Mouse (Mus musculus): ENCODE results near the gene Slc12a8. TPM values are rescaled to one million over a fixed set of nuclear protein-coding genes. Genes with fewer than 3 reads are reported as not detected.

Gene Slc12a8
- polyA plus RNA-seq, 1 experiment from 2014 or later = 4.0 TPM

GRCm38 (mm10) chr16:33580736-33581241 is 63.7 kb downstream of the Slc12a8 start:
- Histone ChIP-seq H3K9me3 (ENCODE audit: control insufficient read depth, low read length) (no peaks in the 10 kb centered on the region), H3K36me3 (ENCODE audit: control insufficient read depth, insufficient read depth, low read length) (no peaks in the 10 kb centered on the region), H3K27ac (replicated peaks) (peak overlapping the region; percentile 77), H3K4me3 (ENCODE audit: low read depth, low read length) (no peak overlapping the region), H3K4me1 (replicated peaks; ENCODE audit: control insufficient read depth, insufficient read depth) (peaks cover 9% of the 10 kb centered on the region; the same call in 1 of the 2 replicates), H3K9ac (ENCODE audit: low read length) (no peak overlapping the region), H3K4me2 (replicated peaks; ENCODE audit: low read depth) (no peak overlapping the region), H3K27me3 (ENCODE audit: control insufficient read depth, insufficient read depth, low read length) (no peaks in the 10 kb centered on the region)
- no peak for TF ChIP-seq CTCF (IDR thresholded peaks at IDR 0.05; ENCODE audit: low read depth)
- no peak for TF ChIP-seq EP300 (optimal IDR thresholded peaks at IDR 0.05)
- ATAC-seq (ENCODE audit: low FRiP score, low TSS enrichment) (peak; percentile 33; the same call in 1 of the 2 replicates), DNase-seq (ENCODE audit: low spot score) (no peak)

DNA sequence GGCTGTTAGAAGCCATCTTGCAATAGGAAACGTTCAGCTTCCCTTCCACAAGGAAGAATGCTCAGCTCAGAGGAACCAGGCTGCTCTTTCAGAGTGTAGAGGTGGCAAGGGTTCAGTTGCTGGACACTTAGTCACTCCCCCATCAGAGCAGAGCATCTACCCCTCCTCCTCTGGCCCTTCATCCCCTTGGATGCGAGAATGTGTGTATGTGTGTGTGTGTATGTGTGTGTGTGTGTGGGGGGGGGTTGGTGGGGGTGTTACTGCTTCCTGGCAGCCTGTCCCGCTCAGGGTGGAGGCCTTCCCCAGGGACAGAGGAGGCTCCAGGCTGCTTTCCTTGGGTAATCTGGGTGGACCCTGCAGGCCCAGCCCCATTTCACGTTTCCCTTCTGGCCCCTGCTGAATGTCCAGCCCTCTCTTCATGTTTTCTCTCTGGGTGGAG is 64.6 kb downstream of the Slc12a8 start:
- peak; percentile 32 for DNase-seq (ENCODE audit: low spot score)
- Histone ChIP-seq H3K4me1 (replicated peaks; ENCODE audit: control insufficient read depth, insufficient read depth) (peaks cover 9% of the 10 kb centered on the region; the same call in 1 of the 2 replicates), H3K36me3 (ENCODE audit: control insufficient read depth, insufficient read depth, low read length) (no peaks in the 10 kb centered on the region), H3K27ac (replicated peaks) (peak overlapping the region; percentile 74), H3K9ac (ENCODE audit: low read length) (no peak overlapping the region), H3K27me3 (ENCODE audit: control insufficient read depth, insufficient read depth, low read length) (no peaks in the 10 kb centered on the region), H3K4me2 (replicated peaks; ENCODE audit: low read depth) (no peak overlapping the region), H3K4me3 (ENCODE audit: low read depth, low read length) (no peak overlapping the region), H3K9me3 (ENCODE audit: control insufficient read depth, low read length) (no peaks in the 10 kb centered on the region)
- TF ChIP-seq EP300 (optimal IDR thresholded peaks at IDR 0.05) (peak; percentile 35), CTCF (IDR thresholded peaks at IDR 0.05; ENCODE audit: low read depth) (no peak)
- WGBS = 40% methylated on average over 4 of the region's 4 CpGs
- ATAC-seq (ENCODE audit: low FRiP score, low TSS enrichment) = peak; percentile 62; the same call in 1 of the 2 replicates

GRCm38 (mm10) chr16:33582495-33582894 is 65.4 kb downstream of the Slc12a8 start:
- ATAC-seq (ENCODE audit: low FRiP score, low TSS enrichment) (no peak), DNase-seq (ENCODE audit: low spot score) (no peak)
- H3K4me3 ChIP-seq (ENCODE audit: low read depth, low read length) = no peak overlapping the region
- H3K9ac ChIP-seq (ENCODE audit: low read length) = no peak overlapping the region
- H3K27me3 ChIP-seq (ENCODE audit: control insufficient read depth, insufficient read depth, low read length) = no peaks in the 10 kb centered on the region
- no peaks in the 10 kb centered on the region for H3K36me3 ChIP-seq (ENCODE audit: control insufficient read depth, insufficient read depth, low read length)
- no peaks in the 10 kb centered on the region for H3K9me3 ChIP-seq (ENCODE audit: control insufficient read depth, low read length)
- no peak for TF ChIP-seq EP300 (optimal IDR thresholded peaks at IDR 0.05)
- TF ChIP-seq CTCF (IDR thresholded peaks at IDR 0.05; ENCODE audit: low read depth) = no peak
- H3K4me1 ChIP-seq (replicated peaks; ENCODE audit: control insufficient read depth, insufficient read depth) = peaks cover 9% of the 10 kb centered on the region; the same call in 1 of the 2 replicates
- no peak overlapping the region for H3K4me2 ChIP-seq (replicated peaks; ENCODE audit: low read depth)
- WGBS = 78% methylated on average over 8 of the region's 8 CpGs
- H3K27ac ChIP-seq (replicated peaks) = peak overlapping the region; percentile 74

DNA sequence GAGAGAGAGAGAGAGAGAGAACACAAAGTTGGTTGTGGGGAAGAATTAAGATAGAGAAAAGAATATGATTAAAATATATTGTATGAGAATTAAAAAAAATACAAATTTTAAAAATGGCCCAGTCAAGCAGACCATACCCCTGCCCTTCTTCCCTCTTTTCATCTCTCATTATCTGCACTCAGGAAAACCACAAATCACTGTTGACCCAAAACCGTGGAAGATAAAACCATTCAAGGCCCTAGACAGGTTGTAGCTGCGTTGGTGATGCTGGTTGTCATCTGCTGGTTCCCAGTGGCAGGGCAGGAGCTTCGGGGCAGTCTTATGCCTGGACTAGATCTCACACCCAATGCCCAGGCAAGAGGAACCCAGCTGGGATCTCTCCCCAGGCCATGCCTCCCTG is 66.2 kb downstream of the Slc12a8 start:
- H3K27me3 ChIP-seq (ENCODE audit: control insufficient read depth, insufficient read depth, low read length) = no peaks in the 10 kb centered on the region
- peaks cover 9% of the 10 kb centered on the region; the same call in 1 of the 2 replicates for H3K4me1 ChIP-seq (replicated peaks; ENCODE audit: control insufficient read depth, insufficient read depth)

DNA sequence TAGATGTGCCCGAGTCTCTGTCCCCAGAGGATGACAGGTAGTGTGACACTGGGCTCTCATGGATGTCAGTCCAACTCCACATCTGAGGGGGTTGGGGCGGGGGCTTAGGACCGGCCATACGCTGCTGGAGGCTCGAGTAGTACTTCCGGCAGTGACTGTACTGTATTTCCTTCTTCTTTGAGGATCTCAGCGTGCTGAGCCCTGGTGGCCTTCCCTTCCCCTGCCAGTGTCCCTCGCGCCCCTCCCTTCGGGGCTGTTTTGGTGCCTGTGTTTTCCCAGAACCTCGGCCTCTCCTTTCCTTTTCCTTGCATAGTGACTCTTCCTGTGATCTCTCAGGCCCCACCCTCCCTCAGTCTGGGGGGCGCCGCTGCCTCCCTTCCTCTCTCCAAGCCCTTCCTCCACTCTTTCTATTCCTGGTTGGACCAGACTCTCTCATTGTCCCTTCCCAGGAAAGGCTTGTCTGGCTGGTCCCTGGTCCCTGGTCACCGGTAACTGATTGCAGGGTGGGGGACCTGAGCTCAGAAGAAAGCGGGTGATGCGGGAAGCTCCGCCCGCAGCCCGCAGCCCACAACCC is 66.8 kb downstream of the Slc12a8 start:
- peak overlapping the region; percentile 50 for H3K9ac ChIP-seq (ENCODE audit: low read length)
- TF ChIP-seq EP300 (optimal IDR thresholded peaks at IDR 0.05) = no peak
- no peak for TF ChIP-seq CTCF (IDR thresholded peaks at IDR 0.05; ENCODE audit: low read depth)
- peak overlapping the region; percentile 90 for H3K27ac ChIP-seq (replicated peaks)
- H3K4me2 ChIP-seq (replicated peaks; ENCODE audit: low read depth) = peak overlapping the region; percentile 35
- H3K4me3 ChIP-seq (ENCODE audit: low read depth, low read length) = 0 out of 2 replicates have a peak overlapping the region, but pooled peaks have one; percentile 6
- 24% methylated on average over 19 of the region's 19 CpGs for WGBS
- H3K36me3 ChIP-seq (ENCODE audit: control insufficient read depth, insufficient read depth, low read length) = no peaks in the 10 kb centered on the region
- H3K9me3 ChIP-seq (ENCODE audit: control insufficient read depth, low read length) = no peaks in the 10 kb centered on the region
- DNase-seq (ENCODE audit: low spot score) = no peak
- H3K4me1 ChIP-seq (replicated peaks; ENCODE audit: control insufficient read depth, insufficient read depth) = peaks cover 9% of the 10 kb centered on the region; the same call in 1 of the 2 replicates
- H3K27me3 ChIP-seq (ENCODE audit: control insufficient read depth, insufficient read depth, low read length) = no peaks in the 10 kb centered on the region
- ATAC-seq (ENCODE audit: low FRiP score, low TSS enrichment) = no peak

More for the DNA sequence above, 66.2 kb downstream of the Slc12a8 start:
- TF ChIP-seq EP300 (optimal IDR thresholded peaks at IDR 0.05) (no peak), CTCF (IDR thresholded peaks at IDR 0.05; ENCODE audit: low read depth) (no peak)
- Histone ChIP-seq H3K27ac (replicated peaks) (peak overlapping the region; percentile 90), H3K9me3 (ENCODE audit: control insufficient read depth, low read length) (no peaks in the 10 kb centered on the region), H3K4me3 (ENCODE audit: low read depth, low read length) (no peak overlapping the region), H3K4me2 (replicated peaks; ENCODE audit: low read depth) (no peak overlapping the region), H3K9ac (ENCODE audit: low read length) (no peak overlapping the region), H3K36me3 (ENCODE audit: control insufficient read depth, insufficient read depth, low read length) (no peaks in the 10 kb centered on the region)
- ATAC-seq (ENCODE audit: low FRiP score, low TSS enrichment) = no peak
- DNase-seq (ENCODE audit: low spot score) = no peak
- WGBS = 48% methylated on average over 3 of the region's 3 CpGs
